Comparison of ENCODE assay signal across 19 mouse cellular contexts in the genomic region with DNA sequence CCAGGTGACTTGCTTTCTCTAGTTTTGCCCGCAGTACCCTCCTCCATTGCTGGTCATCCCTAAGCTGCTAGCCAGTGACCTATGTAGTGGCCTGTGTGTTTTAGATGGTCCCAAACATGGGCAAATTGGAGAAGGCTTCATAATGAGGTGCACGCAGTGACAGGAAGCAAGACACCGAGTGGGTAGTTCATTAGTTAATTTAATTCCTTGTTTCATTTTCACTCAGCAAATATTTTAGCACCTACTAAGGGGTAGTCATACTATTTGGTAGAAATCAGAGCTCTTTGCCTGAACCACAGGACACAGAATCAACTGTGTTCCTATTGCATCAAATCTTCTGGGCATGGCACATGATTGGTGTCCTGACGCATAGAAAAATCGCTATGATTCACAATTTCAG.
"Had no signal": no experiment of that assay in that cellular context is flagged by ENCODE, and none has a peak within 500 bp of the region (broad histone marks: within the 10 kb centered on the region; RNA-seq: fewer than 3 reads in every experiment).

No protein-coding gene starts in this region.

- H3K4me3 ChIP-seq: midbrain, embryonic 10.5 days; midbrain, embryonic 13.5 days; midbrain, embryonic 15.5 days; myocyte; neural tube, embryonic 13.5 days; neural tube, embryonic 15.5 days had no signal

- H3K9ac ChIP-seq: liver, embryonic 14.5 days; lung, embryonic 14.5 days; midbrain, embryonic 13.5 days; midbrain, embryonic 15.5 days; neural tube, embryonic 13.5 days; neural tube, embryonic 15.5 days had no signal

- DNase-seq: lung, adult 18-20 months; lung, embryonic 14.5 days; lung, postnatal 10 days; lung, postnatal 4 days; retina, postnatal 1 day; right cerebral cortex, adult 18-20 months; right cerebral cortex, postnatal 25 days; right cerebral cortex, postnatal 4 days; spleen, adult 18-20 months; thymus, adult 18-20 months; thymus, postnatal 14 days; thymus, postnatal 36 days had no signal

- H3K4me2 ChIP-seq: lung, embryonic 14.5 days; midbrain, embryonic 13.5 days; midbrain, embryonic 15.5 days; neural tube, embryonic 13.5 days; neural tube, embryonic 15.5 days had no signal

- H3K36me3 ChIP-seq: midbrain, embryonic 10.5 days; midbrain, embryonic 13.5 days; midbrain, embryonic 15.5 days; neural tube, embryonic 13.5 days; neural tube, embryonic 15.5 days had no signal

- H3K27me3 ChIP-seq: midbrain, embryonic 13.5 days; midbrain, embryonic 15.5 days; neural tube, embryonic 13.5 days; neural tube, embryonic 15.5 days had no signal

- ATAC-seq: midbrain, embryonic 13.5 days; midbrain, embryonic 15.5 days had no signal

- H3K27ac ChIP-seq: liver, embryonic 14.5 days; midbrain, embryonic 10.5 days; midbrain, embryonic 13.5 days; midbrain, embryonic 15.5 days; neural tube, embryonic 13.5 days; neural tube, embryonic 15.5 days had no signal

- H3K9me3 ChIP-seq: midbrain, embryonic 10.5 days; midbrain, embryonic 13.5 days; midbrain, embryonic 15.5 days; neural tube, embryonic 13.5 days; neural tube, embryonic 15.5 days had no signal
